Mouse (Mus musculus) cerebellum, adult 2 months (tissue): Measurements from ENCODE around the gene Inhbe.

Experiments
- CTCF ChIP-seq: fragments of 200-500 bp; IDR thresholded peaks from 2 replicates; pipeline ENCODE4 v1.5.1; 2011; ENCODE audit warnings: low read depth, mild to moderate bottlenecking, control low read depth, low read length, moderate library complexity, borderline replicate concordance; ENCODE audit not compliant: insufficient read depth
- POLR2A ChIP-seq: fragments of 200-500 bp; IDR thresholded peaks from 2 replicates; pipeline ENCODE4 v1.6.1; 2011; ENCODE audit warnings: low read length, control low read depth, borderline replicate concordance; ENCODE audit not compliant: insufficient read depth

DNA sequence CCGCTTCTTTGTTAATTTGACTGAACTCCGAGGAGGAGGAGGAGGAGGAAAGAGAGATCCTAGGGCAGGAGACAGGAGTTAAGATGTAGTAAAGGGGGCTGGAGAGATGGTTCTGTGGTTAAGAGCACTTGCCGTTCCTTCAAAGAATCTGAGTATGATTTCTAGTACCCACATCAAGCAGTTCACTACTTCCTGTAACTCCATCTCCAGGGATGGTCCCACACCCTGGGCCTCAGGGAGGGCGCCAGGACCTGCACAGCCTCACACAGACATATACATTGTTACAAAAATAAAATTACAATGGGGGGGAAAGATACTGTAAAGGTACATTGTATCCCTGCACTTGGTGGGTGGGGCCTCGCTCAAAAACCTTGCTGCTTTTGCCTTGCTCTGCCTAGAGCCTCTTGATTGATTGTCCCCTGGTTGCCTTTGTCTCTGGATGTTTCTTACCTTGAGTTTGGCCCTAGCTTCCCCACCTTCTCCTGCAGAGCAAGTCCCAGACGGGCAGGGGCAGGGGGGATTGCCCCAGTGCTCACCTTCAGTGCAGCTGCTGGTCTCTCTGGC lies 16.6 kb downstream of the Inhbe start:
- TF ChIP-seq POLR2A (no peak), CTCF (no peak)
